Mouse (Mus musculus): ENCODE measurements around the gene Dcp1b. TPM values are rescaled to one million over a fixed set of nuclear protein-coding genes. Genes with fewer than 3 reads are reported as not detected.

Gene Dcp1b
- polyA plus RNA-seq, 1 experiment, result 11.7 TPM

DNA sequence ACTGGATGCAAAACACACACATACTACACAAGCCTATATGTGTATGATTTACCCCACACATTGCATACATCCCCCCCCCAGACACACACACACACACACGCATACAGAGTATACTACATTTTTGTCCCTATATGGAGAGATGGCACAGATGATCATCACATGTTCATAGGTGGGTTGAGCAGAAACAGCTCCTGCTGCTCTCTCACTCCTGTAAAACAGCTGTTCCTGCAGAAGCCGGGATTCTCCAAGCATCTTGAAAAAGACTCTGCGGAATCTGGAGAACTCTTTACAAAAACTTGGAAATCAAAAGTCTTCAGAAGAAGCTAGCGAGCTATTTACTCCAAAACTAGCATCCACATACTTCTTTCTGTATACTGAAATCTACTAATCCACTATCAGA is 42.2 kb upstream of the Dcp1b start:
- Histone ChIP-seq H3K9me3 (replicated peaks; ENCODE audit: control insufficient read depth, insufficient read depth, low read length, poor library complexity, severe bottlenecking) (no peaks in the 10 kb centered on the region), H3K27me3 (ENCODE audit: control insufficient read depth, insufficient read depth, low read length, poor library complexity, severe bottlenecking) (no peaks in the 10 kb centered on the region), H3K4me3 (ENCODE audit: low read depth, low read length) (no peak overlapping the region), H3K27ac (ENCODE audit: insufficient read depth, low read length) (no peak overlapping the region), H3K9ac (ENCODE audit: low read depth, poor library complexity, severe bottlenecking) (no peak overlapping the region), H3K36me3 (ENCODE audit: control insufficient read depth, insufficient read depth, low read length, poor library complexity, severe bottlenecking) (no peaks in the 10 kb centered on the region), H3K4me1 (ENCODE audit: control insufficient read depth, insufficient read depth, low read length) (no peaks in the 10 kb centered on the region)
- TF ChIP-seq POLR2A (IDR thresholded peaks at IDR 0.05; ENCODE audit: insufficient read depth, low read length) (no peak), CTCF (IDR thresholded peaks at IDR 0.05; ENCODE audit: low read depth, low read length) (no peak), EP300 (IDR thresholded peaks at IDR 0.05; ENCODE audit: insufficient read depth, low read depth, low read length) (no peak)

DNA sequence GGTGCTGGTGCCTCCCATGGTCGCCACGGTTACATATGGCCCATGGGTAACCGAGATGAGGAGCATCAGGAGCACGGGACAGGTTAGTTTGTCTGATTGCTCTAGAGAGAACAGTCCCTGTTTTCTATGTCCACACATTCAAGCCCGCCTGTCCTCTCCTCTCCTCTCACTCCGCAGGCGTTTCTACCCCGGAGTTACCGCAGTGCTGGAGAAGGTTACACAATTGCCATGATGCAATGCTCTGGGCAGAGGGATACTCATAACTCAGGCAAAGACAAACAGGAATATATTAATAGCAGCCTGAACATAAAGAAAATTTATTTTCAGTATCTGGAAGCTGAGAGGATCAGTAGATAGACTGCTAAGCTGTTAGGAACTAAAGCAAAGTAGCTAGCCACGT is 37.3 kb upstream of the Dcp1b start:
- no peaks in the 10 kb centered on the region for H3K36me3 ChIP-seq (ENCODE audit: control insufficient read depth, insufficient read depth, low read length, poor library complexity, severe bottlenecking)
- no peak for TF ChIP-seq EP300 (IDR thresholded peaks at IDR 0.05; ENCODE audit: insufficient read depth, low read depth, low read length)
- no peak for TF ChIP-seq POLR2A (IDR thresholded peaks at IDR 0.05; ENCODE audit: insufficient read depth, low read length)
- no peak for TF ChIP-seq CTCF (IDR thresholded peaks at IDR 0.05; ENCODE audit: low read depth, low read length)

GRCm38 (mm10) chr6:119139561-119139960 is 35.5 kb upstream of the Dcp1b start:
- no peak for TF ChIP-seq EP300 (IDR thresholded peaks at IDR 0.05; ENCODE audit: insufficient read depth, low read depth, low read length)
- no peak for TF ChIP-seq POLR2A (IDR thresholded peaks at IDR 0.05; ENCODE audit: insufficient read depth, low read length)
- TF ChIP-seq CTCF (IDR thresholded peaks at IDR 0.05; ENCODE audit: low read depth, low read length), result no peak
- no peak overlapping the region for H3K27ac ChIP-seq (ENCODE audit: insufficient read depth, low read length)
- no peaks in the 10 kb centered on the region for H3K27me3 ChIP-seq (ENCODE audit: control insufficient read depth, insufficient read depth, low read length, poor library complexity, severe bottlenecking)
- H3K9me3 ChIP-seq (replicated peaks; ENCODE audit: control insufficient read depth, insufficient read depth, low read length, poor library complexity, severe bottlenecking), result peaks cover 6% of the 10 kb centered on the region; the same call in 1 of the 2 replicates
- no peak overlapping the region for H3K9ac ChIP-seq (ENCODE audit: low read depth, poor library complexity, severe bottlenecking)
- H3K4me3 ChIP-seq (ENCODE audit: low read depth, low read length), result no peak overlapping the region
- H3K4me1 ChIP-seq (ENCODE audit: control insufficient read depth, insufficient read depth, low read length), result no peaks in the 10 kb centered on the region
- no peaks in the 10 kb centered on the region for H3K36me3 ChIP-seq (ENCODE audit: control insufficient read depth, insufficient read depth, low read length, poor library complexity, severe bottlenecking)

More for the DNA sequence above, 37.3 kb upstream of the Dcp1b start:
- Histone ChIP-seq H3K9me3 (replicated peaks; ENCODE audit: control insufficient read depth, insufficient read depth, low read length, poor library complexity, severe bottlenecking) (peaks cover 6% of the 10 kb centered on the region; the same call in 1 of the 2 replicates), H3K27ac (ENCODE audit: insufficient read depth, low read length) (no peak overlapping the region), H3K4me1 (ENCODE audit: control insufficient read depth, insufficient read depth, low read length) (no peaks in the 10 kb centered on the region), H3K9ac (ENCODE audit: low read depth, poor library complexity, severe bottlenecking) (no peak overlapping the region), H3K27me3 (ENCODE audit: control insufficient read depth, insufficient read depth, low read length, poor library complexity, severe bottlenecking) (no peaks in the 10 kb centered on the region), H3K4me3 (ENCODE audit: low read depth, low read length) (no peak overlapping the region)

DNA sequence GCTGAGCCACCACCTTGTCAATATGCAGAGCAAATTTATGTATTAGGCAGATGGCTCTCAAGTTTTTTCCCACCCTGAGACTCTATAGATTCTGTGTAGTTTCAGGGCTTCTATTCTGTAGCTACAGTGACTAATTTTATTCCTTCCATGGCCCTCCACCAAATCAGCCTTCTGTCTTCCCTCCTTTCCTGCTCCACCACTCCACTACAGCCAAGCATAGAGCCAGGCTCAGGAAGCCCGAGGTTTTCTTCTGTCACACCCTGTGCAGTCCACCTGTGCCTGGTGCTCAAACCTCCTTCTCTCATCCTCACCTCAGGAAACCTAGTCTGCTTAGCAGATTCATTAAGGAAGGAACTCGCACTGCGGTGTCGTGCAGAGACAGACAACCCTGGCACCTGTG is 29.9 kb upstream of the Dcp1b start:
- no peak for TF ChIP-seq EP300 (IDR thresholded peaks at IDR 0.05; ENCODE audit: insufficient read depth, low read depth, low read length)
- no peak for TF ChIP-seq POLR2A (IDR thresholded peaks at IDR 0.05; ENCODE audit: insufficient read depth, low read length)
- TF ChIP-seq CTCF (IDR thresholded peaks at IDR 0.05; ENCODE audit: low read depth, low read length), result no peak
- no peaks in the 10 kb centered on the region; the same call in 1 of the 2 replicates for H3K9me3 ChIP-seq (replicated peaks; ENCODE audit: control insufficient read depth, insufficient read depth, low read length, poor library complexity, severe bottlenecking)
- H3K4me3 ChIP-seq (ENCODE audit: low read depth, low read length), result no peak overlapping the region
- H3K27me3 ChIP-seq (ENCODE audit: control insufficient read depth, insufficient read depth, low read length, poor library complexity, severe bottlenecking), result no peaks in the 10 kb centered on the region
- no peaks in the 10 kb centered on the region for H3K4me1 ChIP-seq (ENCODE audit: control insufficient read depth, insufficient read depth, low read length)
- no peak overlapping the region for H3K27ac ChIP-seq (ENCODE audit: insufficient read depth, low read length)
- H3K9ac ChIP-seq (ENCODE audit: low read depth, poor library complexity, severe bottlenecking), result no peak overlapping the region
- H3K36me3 ChIP-seq (ENCODE audit: control insufficient read depth, insufficient read depth, low read length, poor library complexity, severe bottlenecking), result no peaks in the 10 kb centered on the region

- TF ChIP-seq EP300 (IDR thresholded peaks at IDR 0.05; ENCODE audit: insufficient read depth, low read depth, low read length) (no peak), CTCF (IDR thresholded peaks at IDR 0.05; ENCODE audit: low read depth, low read length) (no peak), POLR2A (IDR thresholded peaks at IDR 0.05; ENCODE audit: insufficient read depth, low read length) (no peak)
- Histone ChIP-seq H3K9ac (ENCODE audit: low read depth, poor library complexity, severe bottlenecking) (no peak overlapping the region), H3K27me3 (ENCODE audit: control insufficient read depth, insufficient read depth, low read length, poor library complexity, severe bottlenecking) (no peaks in the 10 kb centered on the region), H3K27ac (ENCODE audit: insufficient read depth, low read length) (no peak overlapping the region), H3K9me3 (replicated peaks; ENCODE audit: control insufficient read depth, insufficient read depth, low read length, poor library complexity, severe bottlenecking) (peaks cover 10% of the 10 kb centered on the region; the same call in 1 of the 2 replicates), H3K4me1 (ENCODE audit: control insufficient read depth, insufficient read depth, low read length) (no peaks in the 10 kb centered on the region), H3K36me3 (ENCODE audit: control insufficient read depth, insufficient read depth, low read length, poor library complexity, severe bottlenecking) (no peaks in the 10 kb centered on the region), H3K4me3 (ENCODE audit: low read depth, low read length) (no peak overlapping the region)
Observed at GRCm38 (mm10) chr6:119165677-119166076, 9.4 kb upstream of the Dcp1b start.

DNA sequence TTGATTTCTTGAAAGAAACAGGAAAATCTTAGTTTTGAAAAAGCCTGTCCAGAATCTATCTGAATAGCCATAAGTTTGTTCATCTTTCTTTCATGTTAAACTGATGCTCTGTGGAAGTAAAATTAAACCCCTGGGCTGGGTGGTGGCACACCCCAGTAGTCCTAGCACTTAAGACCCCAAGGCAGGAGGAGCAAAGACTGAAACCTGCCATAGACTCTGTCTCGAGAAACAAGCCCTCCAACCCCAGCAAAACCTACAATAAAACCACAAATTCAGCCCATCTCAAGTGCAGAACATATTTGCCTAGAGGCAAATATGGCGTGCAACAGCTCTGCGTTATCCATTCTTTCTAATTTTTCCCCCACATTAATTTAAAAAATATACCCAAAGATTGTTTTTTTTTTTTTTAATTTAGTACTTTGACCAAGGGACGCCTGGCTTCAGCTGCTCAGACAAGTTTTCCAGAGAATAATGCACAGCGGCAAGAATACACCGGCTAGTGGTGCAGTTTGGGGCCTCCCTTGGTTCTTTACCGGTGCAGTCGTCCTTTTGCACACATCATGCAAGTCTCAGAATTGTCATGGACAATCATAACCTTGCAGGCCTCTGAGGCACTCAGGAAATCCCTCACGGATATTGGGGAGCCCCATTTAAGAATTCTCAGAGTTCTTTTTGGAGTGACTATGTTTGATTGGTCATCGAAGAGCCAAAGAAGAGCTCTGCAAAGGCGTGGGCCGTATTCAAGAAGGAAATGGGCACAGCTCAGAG is 562 bp upstream of the Dcp1b start:
- Histone ChIP-seq H3K9ac (ENCODE audit: low read depth, poor library complexity, severe bottlenecking) (no peak overlapping the region), H3K27ac (ENCODE audit: insufficient read depth, low read length) (no peak overlapping the region), H3K36me3 (ENCODE audit: control insufficient read depth, insufficient read depth, low read length, poor library complexity, severe bottlenecking) (no peaks in the 10 kb centered on the region), H3K27me3 (ENCODE audit: control insufficient read depth, insufficient read depth, low read length, poor library complexity, severe bottlenecking) (no peaks in the 10 kb centered on the region), H3K4me1 (ENCODE audit: control insufficient read depth, insufficient read depth, low read length) (no peaks in the 10 kb centered on the region), H3K9me3 (replicated peaks; ENCODE audit: control insufficient read depth, insufficient read depth, low read length, poor library complexity, severe bottlenecking) (no peaks in the 10 kb centered on the region), H3K4me3 (ENCODE audit: low read depth, low read length) (no peak overlapping the region)
- no peak for TF ChIP-seq CTCF (IDR thresholded peaks at IDR 0.05; ENCODE audit: low read depth, low read length)
- TF ChIP-seq EP300 (IDR thresholded peaks at IDR 0.05; ENCODE audit: insufficient read depth, low read depth, low read length), result no peak
- no peak for TF ChIP-seq POLR2A (IDR thresholded peaks at IDR 0.05; ENCODE audit: insufficient read depth, low read length)
